Mouse (Mus musculus) liver, embryonic 13.5 days (tissue): ENCODE data around the gene Iltifb. TPM values are rescaled to one million over a fixed set of nuclear protein-coding genes. Genes with fewer than 3 reads are reported as not detected.
"Not testable (repeated sequence)": the region's sequence is repeated elsewhere in the genome, so short reads cannot be mapped to it uniquely, and the experiment has no call there.

Experiments used
- ATAC-seq: fragments of 200-750 bp; cut with Nextera tagmentation; 2 replicates; pipeline ENCODE4 v1.8.0; 2017; ENCODE audit warnings: low read depth, mild to moderate bottlenecking, moderate number of reproducible peaks, moderate library complexity
- DNase-seq: peaks from one replicate; pipeline ENCODE4 v3.0.0; 2022
- H3K27ac ChIP-seq: fragments of 300-500 bp; sonication (generic); 2 replicates; pipeline ENCODE4 v1.5.1; 2015; ENCODE audit warnings: moderate library complexity, mild to moderate bottlenecking, inconsistent platforms
- H3K27me3 ChIP-seq: fragments of 300-500 bp; sonication (generic); 2 replicates; pipeline ENCODE4 v1.6.1; 2015; ENCODE audit warnings: mild to moderate bottlenecking, inconsistent platforms
- H3K36me3 ChIP-seq: fragments of 300-500 bp; sonication (generic); 2 replicates; pipeline ENCODE4 v1.6.1; 2015; ENCODE audit warnings: mild to moderate bottlenecking, inconsistent platforms
- H3K4me1 ChIP-seq: fragments of 300-500 bp; sonication (generic); replicated peaks from 2 replicates; pipeline ENCODE4 v1.6.1; 2015; ENCODE audit warnings: inconsistent platforms
- H3K4me2 ChIP-seq: fragments of 300-500 bp; sonication (generic); 2 replicates; pipeline ENCODE4 v1.6.1; 2015; ENCODE audit warnings: inconsistent platforms, mild to moderate bottlenecking, moderate library complexity
- H3K4me3 ChIP-seq: fragments of 300-500 bp; sonication (generic); replicated peaks from 2 replicates; pipeline ENCODE4 v1.5.1; 2015; ENCODE audit warnings: mild to moderate bottlenecking, inconsistent platforms
- H3K9ac ChIP-seq: fragments of 300-500 bp; sonication (generic); 2 replicates; pipeline ENCODE4 v1.6.1; 2015; ENCODE audit warnings: mild to moderate bottlenecking, inconsistent platforms
- H3K9me3 ChIP-seq: fragments of 300-500 bp; sonication (generic); replicated peaks from 2 replicates; pipeline ENCODE4 v1.6.1; 2016; ENCODE audit warnings: inconsistent platforms
- WGBS: fragments of 180-500 bp; shearing (Covaris S2); methylation state at CpG from one replicate; pipeline ENCODE4 v1.1.7; 2015; ENCODE audit not compliant: insufficient replicate concordance; 5-methylcytosine and 5-hydroxymethylcytosine counted together
- polyA plus RNA-seq: library from polyadenylated mRNA; unstranded; fragments of >200 nt; fragmentation: Nextera tagmentation; extraction: Ambion mirVana; gene quantifications from 2 replicates; pipeline ENCODE4 v1.2.1, GENCODE M21; 2015

Gene Iltifb
- polyA plus RNA-seq = not detected in 2 replicates

DNA sequence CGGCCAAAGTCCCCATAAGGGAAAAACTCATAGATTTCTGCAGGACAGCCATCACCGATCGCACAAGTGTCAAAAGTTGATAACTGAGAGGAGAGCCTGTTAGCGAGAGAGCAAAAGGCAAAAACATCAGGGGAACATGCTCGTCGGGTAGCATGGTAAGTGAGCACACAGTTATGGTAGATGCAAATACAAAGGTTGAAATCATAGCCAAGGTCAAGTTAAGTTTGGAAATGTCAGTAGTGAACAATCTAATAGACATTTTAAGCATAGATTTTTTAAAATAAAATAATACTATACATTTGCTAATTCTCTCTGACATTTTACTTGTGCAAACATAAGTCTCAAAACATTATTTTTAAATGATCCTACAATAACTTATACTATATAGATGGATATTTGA, at the start of gene Iltifb:
Gene Iltifb, minus strand, starts transcription at position 101 of the 400 bp plus-strand sequence.
- no peak within 1 kb of the TSS for H3K27ac ChIP-seq
- DNase-seq = no peak
- H3K36me3 ChIP-seq = no peaks in the 10 kb centered on the region
- H3K4me2 ChIP-seq = no peak within 1 kb of the TSS
- no peaks in the 10 kb centered on the region for H3K9me3 ChIP-seq
- no peak for ATAC-seq
- WGBS = 70% methylated on average over 6 of the region's 6 CpGs
- H3K9ac ChIP-seq = no peak within 1 kb of the TSS
- no peak within 1 kb of the TSS for H3K4me3 ChIP-seq
- no peaks in the 10 kb centered on the region for H3K27me3 ChIP-seq
- H3K4me1 ChIP-seq = no peaks in the 10 kb centered on the region

DNA sequence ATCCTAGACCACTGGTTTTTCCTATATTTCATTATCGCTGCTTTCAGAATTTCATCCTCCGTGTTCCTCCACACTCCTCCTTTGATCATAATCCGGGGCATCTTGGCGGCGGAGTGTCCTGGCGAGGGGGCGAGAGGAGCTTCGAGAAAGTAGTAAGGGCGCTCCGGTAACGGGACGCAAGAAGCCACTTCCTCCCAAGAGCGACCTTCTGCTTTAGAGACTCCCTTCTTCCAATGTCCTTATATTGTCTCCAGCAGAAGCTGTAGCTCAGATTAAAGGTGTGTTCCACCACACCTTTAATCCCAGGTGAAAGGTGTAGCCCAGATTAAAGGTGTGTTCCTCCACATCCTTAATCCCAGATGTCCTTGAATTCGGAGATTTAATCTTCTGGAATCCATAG, 48.3 kb upstream of the Iltifb start, which contains the start of gene Gm9046:
Gene Gm9046, minus strand, starts transcription at position 101 of the 400 bp plus-strand sequence.
- not testable (repeated sequence) for H3K27ac ChIP-seq, H3K9me3 ChIP-seq, H3K4me2 ChIP-seq, DNase-seq, ATAC-seq, H3K36me3 ChIP-seq, H3K4me3 ChIP-seq, H3K4me1 ChIP-seq, H3K9ac ChIP-seq, H3K27me3 ChIP-seq
- WGBS = no CpG with 5 or more reads among the region's 14 CpGs

GRCm38 (mm10) chr10:118337731-118338130, 42.9 kb upstream of the Iltifb start, which contains the start of gene Gm9045:
Gene Gm9045 (minus strand): TSS chr10:118337831.
- not testable (repeated sequence) for ATAC-seq, H3K36me3 ChIP-seq, H3K9ac ChIP-seq, H3K9me3 ChIP-seq, H3K27me3 ChIP-seq, H3K4me2 ChIP-seq, H3K4me1 ChIP-seq, DNase-seq, H3K27ac ChIP-seq, H3K4me3 ChIP-seq
- WGBS = no CpG with 5 or more reads among the region's 14 CpGs

- H3K27me3 ChIP-seq, DNase-seq, H3K4me1 ChIP-seq, H3K4me2 ChIP-seq, H3K36me3 ChIP-seq, H3K27ac ChIP-seq, H3K9me3 ChIP-seq, H3K9ac ChIP-seq, ATAC-seq, H3K4me3 ChIP-seq: not testable (repeated sequence)
- WGBS = no CpG with 5 or more reads among the region's 14 CpGs
Observed at GRCm38 (mm10) chr10:118332308-118332707, 37.5 kb upstream of the Iltifb start, which contains the start of gene Gm9044. Gene Gm9044 (minus strand): TSS chr10:118332408.

- no CpG with 5 or more reads among the region's 11 CpGs for WGBS
Observed at GRCm38 (mm10) chr10:118326869-118327268, 32.0 kb upstream of the Iltifb start, which contains the start of gene Gm9040. Gene Gm9040 (minus strand): TSS chr10:118326969.

GRCm38 (mm10) chr10:118319024-118319423, 24.2 kb upstream of the Iltifb start:
- Histone ChIP-seq H3K9me3 (no peaks in the 10 kb centered on the region), H3K36me3 (no peaks in the 10 kb centered on the region), H3K27ac (no peak overlapping the region), H3K27me3 (no peaks in the 10 kb centered on the region), H3K4me2 (no peak overlapping the region), H3K9ac (no peak overlapping the region), H3K4me1 (no peaks in the 10 kb centered on the region), H3K4me3 (no peak overlapping the region)
- 33% methylated on average over 8 of the region's 8 CpGs for WGBS
- ATAC-seq = no peak
- no peak for DNase-seq

More at GRCm38 (mm10) chr10:118326869-118327268, 32.0 kb upstream of the Iltifb start, which contains the start of gene Gm9040:
- H3K4me1 ChIP-seq, DNase-seq, H3K27ac ChIP-seq, H3K9ac ChIP-seq, H3K36me3 ChIP-seq, H3K4me3 ChIP-seq, H3K4me2 ChIP-seq, ATAC-seq, H3K27me3 ChIP-seq, H3K9me3 ChIP-seq: not testable (repeated sequence)

GRCm38 (mm10) chr10:118302133-118302532, 7.3 kb upstream of the Iltifb start:
- H3K4me3 ChIP-seq, H3K4me2 ChIP-seq, H3K9ac ChIP-seq, H3K27me3 ChIP-seq, H3K27ac ChIP-seq, ATAC-seq, H3K36me3 ChIP-seq, H3K4me1 ChIP-seq, H3K9me3 ChIP-seq, DNase-seq: not testable (repeated sequence)
- 31% methylated on average over 2 of the region's 2 CpGs for WGBS

- not testable (repeated sequence) for ATAC-seq, H3K27ac ChIP-seq, H3K4me3 ChIP-seq, H3K27me3 ChIP-seq, H3K9me3 ChIP-seq, H3K4me2 ChIP-seq, H3K4me1 ChIP-seq, H3K36me3 ChIP-seq, H3K9ac ChIP-seq, DNase-seq
- WGBS = 75% methylated on average over 3 of the region's 5 CpGs
Observed at GRCm38 (mm10) chr10:118283016-118283415, 11.8 kb downstream of the Iltifb start.

DNA sequence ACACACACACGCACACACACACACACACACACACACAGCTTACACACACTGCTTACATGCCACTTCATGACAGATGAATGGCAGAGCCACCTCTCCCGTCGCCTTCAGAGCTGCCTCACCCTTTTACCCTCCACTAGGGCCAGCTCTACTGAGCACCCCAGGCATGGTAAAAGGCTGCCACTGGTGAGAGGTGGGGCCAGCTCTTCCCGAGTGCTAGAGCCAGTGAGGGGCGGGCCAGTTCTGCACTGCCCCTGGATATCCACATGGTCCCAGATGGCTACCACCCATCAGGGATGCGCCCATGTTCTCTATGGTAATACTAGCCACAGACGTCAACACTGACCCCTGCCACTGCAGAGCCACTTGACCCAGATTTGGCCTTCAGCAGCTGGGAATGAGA, 12.3 kb downstream of the Iltifb start:
- not testable (repeated sequence) for H3K27me3 ChIP-seq, H3K9me3 ChIP-seq, ATAC-seq, H3K4me2 ChIP-seq, H3K4me3 ChIP-seq, H3K4me1 ChIP-seq, H3K27ac ChIP-seq, H3K9ac ChIP-seq, DNase-seq, H3K36me3 ChIP-seq
- 75% methylated on average over 6 of the region's 7 CpGs for WGBS

GRCm38 (mm10) chr10:118278069-118278468, 16.8 kb downstream of the Iltifb start:
- not testable (repeated sequence) for H3K27ac ChIP-seq, H3K36me3 ChIP-seq, ATAC-seq, H3K9ac ChIP-seq, H3K4me1 ChIP-seq, H3K27me3 ChIP-seq, H3K9me3 ChIP-seq, DNase-seq, H3K4me2 ChIP-seq, H3K4me3 ChIP-seq
- no CpG with 5 or more reads among the region's 4 CpGs for WGBS

GRCm38 (mm10) chr10:118271416-118271815, 23.4 kb downstream of the Iltifb start:
- H3K9ac ChIP-seq, H3K27ac ChIP-seq, H3K4me3 ChIP-seq, H3K27me3 ChIP-seq, H3K4me2 ChIP-seq, H3K4me1 ChIP-seq, DNase-seq, H3K9me3 ChIP-seq, ATAC-seq, H3K36me3 ChIP-seq: not testable (repeated sequence)
- 100% methylated on average over 1 of the region's 2 CpGs for WGBS

DNA sequence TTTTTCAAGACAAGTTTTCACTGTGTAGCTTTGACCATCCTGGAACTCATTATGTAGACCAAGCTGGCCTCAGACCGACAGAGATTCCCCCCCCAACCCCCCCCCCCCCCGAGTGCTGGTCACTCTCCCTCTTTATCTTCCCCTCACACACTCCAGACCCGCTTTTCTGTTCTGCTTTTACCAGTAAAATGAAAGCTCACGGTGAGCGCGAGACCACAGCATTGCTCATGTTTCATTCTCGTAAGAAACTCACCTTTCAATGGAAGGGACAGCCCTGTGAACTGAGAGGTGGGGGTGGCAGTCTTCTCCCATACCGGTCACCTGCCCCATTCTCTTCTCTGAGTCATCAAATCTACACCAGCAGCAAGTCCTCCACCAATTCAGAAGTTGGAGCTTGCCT, 26.0 kb downstream of the Iltifb start:
- H3K4me3 ChIP-seq, H3K4me1 ChIP-seq, DNase-seq, H3K9ac ChIP-seq, H3K27ac ChIP-seq, H3K27me3 ChIP-seq, ATAC-seq, H3K36me3 ChIP-seq, H3K9me3 ChIP-seq, H3K4me2 ChIP-seq: not testable (repeated sequence)
- WGBS = 59% methylated on average over 2 of the region's 8 CpGs
